Mouse (Mus musculus): ENCODE results near the gene Schip1. TPM values are rescaled to one million over a fixed set of nuclear protein-coding genes. Genes with fewer than 3 reads are reported as not detected.

Gene Schip1
- polyA plus RNA-seq, 1 experiment from 2014 or later: 47.2 TPM

DNA sequence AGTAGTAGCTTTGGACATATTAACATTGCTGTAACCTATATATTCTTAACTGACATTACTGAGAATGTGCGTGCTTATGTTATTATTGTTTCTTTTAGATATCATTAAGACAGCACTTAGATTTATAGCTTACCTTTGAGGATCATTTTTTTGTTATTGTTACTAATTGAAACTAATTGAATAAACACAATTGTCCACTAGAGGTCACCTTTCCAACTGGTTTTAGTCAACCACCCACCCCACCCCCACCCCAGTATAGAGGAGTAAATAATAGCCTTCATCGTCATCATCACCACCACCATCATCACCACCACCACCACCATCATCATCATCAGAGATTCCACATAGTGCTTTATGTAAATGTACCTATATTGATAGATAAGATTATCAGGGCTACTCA, 498.2 kb downstream of the Schip1 start:
- ATAC-seq (ENCODE audit: insufficient number of reproducible peaks, insufficient read depth, low FRiP score, low read depth): no peak
- 78% methylated on average over 2 of the region's 2 CpGs for WGBS
- Histone ChIP-seq H3K9ac (replicated peaks; ENCODE audit: low read depth, low read length) (no peak overlapping the region), H3K4me3 (ENCODE audit: low read depth, low read length) (no peak overlapping the region), H3K36me3 (ENCODE audit: control insufficient read depth, insufficient read depth, low read length) (no peaks in the 10 kb centered on the region), H3K9me3 (ENCODE audit: control insufficient read depth, low read depth, low read length) (no peaks in the 10 kb centered on the region), H3K27ac (ENCODE audit: low read length) (no peak overlapping the region), H3K4me2 (replicated peaks; ENCODE audit: low read depth, low read length) (no peak overlapping the region), H3K4me1 (ENCODE audit: control insufficient read depth, insufficient read depth, low read length) (no peaks in the 10 kb centered on the region), H3K27me3 (ENCODE audit: control insufficient read depth, insufficient read depth, low read length) (no peaks in the 10 kb centered on the region)

DNA sequence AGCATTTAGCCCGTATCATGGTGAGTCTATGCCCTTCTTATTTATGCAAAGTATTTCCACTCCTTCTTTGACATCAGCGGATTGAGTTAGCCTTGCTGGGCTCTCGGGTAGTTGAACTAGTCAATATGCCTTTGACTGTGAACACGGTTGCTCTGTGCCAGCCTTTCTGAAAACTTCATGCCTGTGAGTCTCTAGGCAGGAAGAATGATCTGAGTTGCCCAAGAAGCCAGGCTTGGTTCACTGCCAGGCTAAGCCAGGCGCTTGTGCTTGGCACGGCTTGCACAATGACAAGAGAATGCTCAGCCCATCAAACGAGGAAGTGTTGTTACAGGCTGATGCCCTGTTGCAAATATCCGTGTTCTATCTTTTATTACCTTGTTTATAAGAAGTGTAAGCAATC, 499.3 kb downstream of the Schip1 start:
- H3K9ac ChIP-seq (replicated peaks; ENCODE audit: low read depth, low read length): no peak overlapping the region
- no peaks in the 10 kb centered on the region for H3K9me3 ChIP-seq (ENCODE audit: control insufficient read depth, low read depth, low read length)
- H3K27ac ChIP-seq (ENCODE audit: low read length): no peak overlapping the region
- H3K36me3 ChIP-seq (ENCODE audit: control insufficient read depth, insufficient read depth, low read length): no peaks in the 10 kb centered on the region
- H3K4me3 ChIP-seq (ENCODE audit: low read depth, low read length): no peak overlapping the region
- 73% methylated on average over 8 of the region's 8 CpGs for WGBS
- no peak overlapping the region for H3K4me2 ChIP-seq (replicated peaks; ENCODE audit: low read depth, low read length)
- ATAC-seq (ENCODE audit: insufficient number of reproducible peaks, insufficient read depth, low FRiP score, low read depth): no peak
- H3K27me3 ChIP-seq (ENCODE audit: control insufficient read depth, insufficient read depth, low read length): no peaks in the 10 kb centered on the region
- no peaks in the 10 kb centered on the region for H3K4me1 ChIP-seq (ENCODE audit: control insufficient read depth, insufficient read depth, low read length)

DNA sequence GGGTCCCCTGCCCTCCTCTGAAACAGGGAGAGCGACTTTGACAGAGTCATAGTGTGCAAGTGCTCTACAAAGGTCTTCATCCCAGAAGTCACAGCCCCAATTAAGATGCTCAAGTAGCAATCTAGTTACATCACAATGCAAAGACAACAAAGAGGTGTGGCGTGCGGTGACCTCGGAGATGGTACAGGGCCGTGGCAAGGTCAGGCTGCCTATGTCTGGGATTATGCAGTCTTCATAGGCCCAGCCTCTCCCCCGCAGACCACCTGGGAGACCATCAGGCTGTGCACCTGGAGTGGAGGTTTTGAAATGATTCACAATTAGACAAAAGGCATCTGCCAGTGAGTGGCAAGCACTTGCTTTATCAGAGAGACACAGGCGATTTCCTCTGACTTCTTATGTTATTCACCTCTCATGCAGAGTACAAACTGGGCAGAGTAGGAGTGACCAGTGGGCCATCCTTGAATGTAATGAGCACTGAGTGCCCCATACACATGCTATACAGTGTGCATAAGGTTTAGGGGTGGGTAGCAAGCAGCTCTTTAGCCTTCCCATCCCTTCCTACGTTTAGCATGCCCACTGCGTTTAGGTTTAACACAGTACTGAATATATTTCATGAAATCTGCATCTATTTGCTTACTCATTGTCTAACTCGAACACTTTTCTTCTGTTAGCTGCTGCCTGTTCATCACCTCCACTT, 500.5 kb downstream of the Schip1 start:
- Histone ChIP-seq H3K4me2 (replicated peaks; ENCODE audit: low read depth, low read length) (no peak overlapping the region), H3K36me3 (ENCODE audit: control insufficient read depth, insufficient read depth, low read length) (no peaks in the 10 kb centered on the region), H3K27me3 (ENCODE audit: control insufficient read depth, insufficient read depth, low read length) (no peaks in the 10 kb centered on the region), H3K9me3 (ENCODE audit: control insufficient read depth, low read depth, low read length) (no peaks in the 10 kb centered on the region), H3K27ac (ENCODE audit: low read length) (no peak overlapping the region), H3K4me3 (ENCODE audit: low read depth, low read length) (no peak overlapping the region), H3K4me1 (ENCODE audit: control insufficient read depth, insufficient read depth, low read length) (no peaks in the 10 kb centered on the region), H3K9ac (replicated peaks; ENCODE audit: low read depth, low read length) (no peak overlapping the region)
- WGBS: 82% methylated on average over 10 of the region's 10 CpGs
- no peak for ATAC-seq (ENCODE audit: insufficient number of reproducible peaks, insufficient read depth, low FRiP score, low read depth)

DNA sequence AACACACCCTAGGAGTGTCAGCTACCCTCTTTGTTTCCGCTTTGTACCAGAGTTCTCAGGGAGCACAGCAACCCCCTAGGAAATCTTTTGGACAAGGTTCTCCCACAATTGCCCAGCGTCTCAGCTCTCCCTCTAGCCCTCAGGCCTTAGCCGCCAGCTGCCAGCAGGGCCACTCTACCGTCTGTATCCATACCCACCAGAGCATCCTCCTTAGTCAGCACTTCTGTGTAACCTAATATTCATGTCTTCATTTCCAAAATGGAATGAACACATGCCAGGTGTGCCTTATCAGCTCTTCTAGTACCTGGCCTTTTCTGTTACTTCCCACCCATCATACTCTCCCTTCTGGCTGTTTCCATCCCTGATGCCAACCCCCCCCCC, 501.1 kb downstream of the Schip1 start:
- ATAC-seq (ENCODE audit: insufficient number of reproducible peaks, insufficient read depth, low FRiP score, low read depth): no peak
- no peaks in the 10 kb centered on the region for H3K36me3 ChIP-seq (ENCODE audit: control insufficient read depth, insufficient read depth, low read length)
- H3K9me3 ChIP-seq (ENCODE audit: control insufficient read depth, low read depth, low read length): no peaks in the 10 kb centered on the region
- no peaks in the 10 kb centered on the region for H3K4me1 ChIP-seq (ENCODE audit: control insufficient read depth, insufficient read depth, low read length)
- H3K4me2 ChIP-seq (replicated peaks; ENCODE audit: low read depth, low read length): no peak overlapping the region
- WGBS: 70% methylated on average over 4 of the region's 4 CpGs
- no peaks in the 10 kb centered on the region for H3K27me3 ChIP-seq (ENCODE audit: control insufficient read depth, insufficient read depth, low read length)
- no peak overlapping the region for H3K4me3 ChIP-seq (ENCODE audit: low read depth, low read length)
- no peak overlapping the region for H3K27ac ChIP-seq (ENCODE audit: low read length)
- H3K9ac ChIP-seq (replicated peaks; ENCODE audit: low read depth, low read length): no peak overlapping the region

DNA sequence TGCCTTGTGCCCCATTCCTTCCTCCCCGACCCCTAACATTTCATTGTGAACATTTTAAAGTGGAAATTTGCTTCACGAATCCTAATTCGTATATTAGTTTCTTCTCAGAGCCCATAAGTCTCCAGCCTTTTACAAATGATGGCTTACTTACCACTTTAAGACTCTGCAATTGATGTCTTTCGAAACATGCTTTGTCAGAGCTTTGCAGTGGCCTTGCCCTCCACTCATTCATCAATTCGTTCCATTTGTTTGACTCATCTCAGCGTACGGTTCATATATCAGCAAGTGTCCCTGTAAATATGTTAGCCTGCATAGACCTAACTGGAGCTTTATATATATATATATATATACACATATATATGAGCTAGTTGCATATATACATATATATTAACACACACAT, 503.0 kb downstream of the Schip1 start:
- WGBS: 59% methylated on average over 7 of the region's 7 CpGs
- Histone ChIP-seq H3K4me3 (ENCODE audit: low read depth, low read length) (no peak overlapping the region), H3K36me3 (ENCODE audit: control insufficient read depth, insufficient read depth, low read length) (no peaks in the 10 kb centered on the region), H3K4me2 (replicated peaks; ENCODE audit: low read depth, low read length) (no peak overlapping the region), H3K9me3 (ENCODE audit: control insufficient read depth, low read depth, low read length) (no peaks in the 10 kb centered on the region), H3K27me3 (ENCODE audit: control insufficient read depth, insufficient read depth, low read length) (no peaks in the 10 kb centered on the region), H3K4me1 (ENCODE audit: control insufficient read depth, insufficient read depth, low read length) (peaks cover 5% of the 10 kb centered on the region; the same call in 1 of the 2 replicates), H3K27ac (ENCODE audit: low read length) (no peak overlapping the region), H3K9ac (replicated peaks; ENCODE audit: low read depth, low read length) (no peak overlapping the region)
- ATAC-seq (ENCODE audit: insufficient number of reproducible peaks, insufficient read depth, low FRiP score, low read depth): no peak

DNA sequence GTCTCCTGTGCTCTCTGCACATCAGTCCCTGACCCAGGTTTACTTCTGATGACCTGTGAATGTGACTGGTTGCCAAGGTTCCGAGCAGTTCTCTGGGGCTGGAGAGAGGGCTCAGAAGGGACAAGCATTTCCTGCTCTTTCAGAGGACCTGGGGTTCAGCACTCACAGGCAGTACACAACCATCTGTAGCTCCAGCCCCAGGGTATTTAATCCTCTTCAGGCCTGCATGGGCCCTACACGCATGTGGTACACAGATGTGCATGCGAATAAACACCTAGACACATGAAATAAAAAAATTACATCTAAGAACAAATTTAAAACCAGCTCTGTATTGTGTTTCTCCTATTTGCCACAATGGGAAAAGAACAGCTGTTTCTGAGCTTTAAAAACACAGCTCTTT, 503.5 kb downstream of the Schip1 start:
- no peak overlapping the region for H3K27ac ChIP-seq (ENCODE audit: low read length)
- H3K4me3 ChIP-seq (ENCODE audit: low read depth, low read length): no peak overlapping the region
- H3K4me2 ChIP-seq (replicated peaks; ENCODE audit: low read depth, low read length): no peak overlapping the region
- ATAC-seq (ENCODE audit: insufficient number of reproducible peaks, insufficient read depth, low FRiP score, low read depth): no peak
- WGBS: 79% methylated on average over 3 of the region's 3 CpGs
- peaks cover 6% of the 10 kb centered on the region; the same call in 1 of the 2 replicates for H3K4me1 ChIP-seq (ENCODE audit: control insufficient read depth, insufficient read depth, low read length)
- no peak overlapping the region for H3K9ac ChIP-seq (replicated peaks; ENCODE audit: low read depth, low read length)
- H3K27me3 ChIP-seq (ENCODE audit: control insufficient read depth, insufficient read depth, low read length): no peaks in the 10 kb centered on the region
- no peaks in the 10 kb centered on the region for H3K9me3 ChIP-seq (ENCODE audit: control insufficient read depth, low read depth, low read length)
- H3K36me3 ChIP-seq (ENCODE audit: control insufficient read depth, insufficient read depth, low read length): no peaks in the 10 kb centered on the region

DNA sequence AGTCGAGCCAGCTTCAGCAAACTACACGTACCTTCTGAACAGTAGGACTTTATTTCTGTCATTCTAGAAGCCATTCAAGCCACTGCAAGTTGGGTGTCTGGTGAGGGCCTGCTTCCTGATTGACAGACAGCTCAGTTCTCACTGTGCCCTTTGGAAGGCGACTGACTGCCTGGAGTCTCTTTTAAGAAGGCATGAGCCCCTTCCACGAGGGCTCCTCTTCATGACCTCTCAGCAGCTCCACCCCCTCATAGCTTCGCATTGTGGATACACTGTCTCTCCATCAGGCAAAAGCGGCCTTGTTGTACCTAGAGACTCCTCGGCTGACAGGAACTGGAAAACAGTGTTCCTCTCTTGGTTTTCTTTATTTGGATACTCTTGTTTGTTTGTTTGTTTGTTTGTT, 504.1 kb downstream of the Schip1 start:
- no peak overlapping the region for H3K27ac ChIP-seq (ENCODE audit: low read length)
- no peak overlapping the region for H3K9ac ChIP-seq (replicated peaks; ENCODE audit: low read depth, low read length)
- no peak overlapping the region for H3K4me3 ChIP-seq (ENCODE audit: low read depth, low read length)
- ATAC-seq (ENCODE audit: insufficient number of reproducible peaks, insufficient read depth, low FRiP score, low read depth): no peak
- H3K9me3 ChIP-seq (ENCODE audit: control insufficient read depth, low read depth, low read length): no peaks in the 10 kb centered on the region
- H3K4me2 ChIP-seq (replicated peaks; ENCODE audit: low read depth, low read length): no peak overlapping the region
- peaks cover 7% of the 10 kb centered on the region; the same call in 1 of the 2 replicates for H3K4me1 ChIP-seq (ENCODE audit: control insufficient read depth, insufficient read depth, low read length)
- 62% methylated on average over 7 of the region's 7 CpGs for WGBS
- H3K27me3 ChIP-seq (ENCODE audit: control insufficient read depth, insufficient read depth, low read length): no peaks in the 10 kb centered on the region
- no peaks in the 10 kb centered on the region for H3K36me3 ChIP-seq (ENCODE audit: control insufficient read depth, insufficient read depth, low read length)

DNA sequence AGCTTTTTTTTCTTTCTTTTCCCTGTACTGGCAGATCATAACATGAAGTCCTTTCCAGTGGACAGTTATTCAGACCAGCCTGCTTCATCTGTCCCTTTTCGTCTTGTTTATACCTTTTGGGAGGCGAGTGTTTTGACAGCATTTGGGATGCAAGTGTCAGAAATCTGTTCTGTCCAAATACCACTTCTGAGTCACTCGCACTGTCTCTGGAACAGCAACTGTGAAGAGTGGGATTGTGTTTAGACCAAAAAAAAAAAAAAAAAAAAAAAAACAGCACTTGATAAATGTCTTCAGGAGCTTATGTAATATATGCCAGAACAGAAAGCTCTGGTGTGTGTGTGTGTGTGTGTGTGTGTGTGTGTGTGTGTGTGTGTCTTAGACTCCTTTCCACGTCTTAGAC, 505.7 kb downstream of the Schip1 start:
- Histone ChIP-seq H3K27ac (ENCODE audit: low read length) (no peak overlapping the region), H3K9ac (replicated peaks; ENCODE audit: low read depth, low read length) (no peak overlapping the region), H3K4me1 (ENCODE audit: control insufficient read depth, insufficient read depth, low read length) (peaks cover 15% of the 10 kb centered on the region), H3K36me3 (ENCODE audit: control insufficient read depth, insufficient read depth, low read length) (no peaks in the 10 kb centered on the region), H3K9me3 (ENCODE audit: control insufficient read depth, low read depth, low read length) (no peaks in the 10 kb centered on the region), H3K27me3 (ENCODE audit: control insufficient read depth, insufficient read depth, low read length) (no peaks in the 10 kb centered on the region), H3K4me3 (ENCODE audit: low read depth, low read length) (no peak overlapping the region), H3K4me2 (replicated peaks; ENCODE audit: low read depth, low read length) (no peak overlapping the region)
- WGBS: 52% methylated on average over 4 of the region's 4 CpGs
- no peak for ATAC-seq (ENCODE audit: insufficient number of reproducible peaks, insufficient read depth, low FRiP score, low read depth)
